Mouse (Mus musculus) liver, adult 2 months (tissue): ENCODE data around the gene Chrm1. TPM values are rescaled to one million over a fixed set of nuclear protein-coding genes. Genes with fewer than 3 reads are reported as not detected.
A peak's percentile ranks its signal among the peaks of the same experiment; 100 is the strongest.

ENCODE experiments used
- DNase-seq: peaks from one replicate; pipeline ENCODE4 v3.0.0-alpha.2; 2011; ENCODE audit warnings: low read depth, low spot score; ENCODE audit errors: extremely low read depth
- H3K27ac ChIP-seq: fragments of 200-500 bp; replicated peaks from 2 replicates; pipeline ENCODE4 v1.5.1; 2012; ENCODE audit warnings: low read depth, mild to moderate bottlenecking, control low read depth, inconsistent platforms, low read length; ENCODE audit not compliant: insufficient read depth
- H3K27me3 ChIP-seq: fragments of 200-500 bp; 2 replicates; pipeline ENCODE4 v1.6.1; 2012; ENCODE audit warnings: mild to moderate bottlenecking, moderate library complexity, low read length, inconsistent platforms; ENCODE audit not compliant: control insufficient read depth, insufficient read depth
- H3K36me3 ChIP-seq: fragments of 200-500 bp; 2 replicates; pipeline ENCODE4 v1.6.1; 2012; ENCODE audit warnings: low read length, inconsistent platforms; ENCODE audit not compliant: control insufficient read depth, insufficient read depth
- H3K4me1 ChIP-seq: fragments of 200-500 bp; 2 replicates; pipeline ENCODE4 v1.6.1; 2011; ENCODE audit warnings: low read length; ENCODE audit not compliant: control insufficient read depth, insufficient read depth
- H3K4me3 ChIP-seq: fragments of 200-500 bp; 2 replicates; pipeline ENCODE4 v1.5.1; 2011; ENCODE audit warnings: low read depth, mild to moderate bottlenecking, control low read depth, low read length, moderate library complexity; ENCODE audit not compliant: insufficient read depth
- H3K79me2 ChIP-seq: fragments of 200-500 bp; 2 replicates; pipeline ENCODE4 v1.6.1; 2012; ENCODE audit warnings: inconsistent platforms, mild to moderate bottlenecking, low read length, moderate library complexity; ENCODE audit not compliant: control insufficient read depth, insufficient read depth
- H3K9ac ChIP-seq: fragments of 200-500 bp; 2 replicates; pipeline ENCODE4 v1.6.1; 2012; ENCODE audit warnings: low read depth, mild to moderate bottlenecking, control low read depth, inconsistent platforms, low read length
- CTCF ChIP-seq: fragments of 200-500 bp; IDR thresholded peaks from 2 replicates; pipeline ENCODE4 v1.5.1; 2011; ENCODE audit warnings: low read depth, low read length, control low read depth
- POLR2A ChIP-seq: fragments of 200-500 bp; IDR thresholded peaks from 2 replicates; pipeline ENCODE4 v1.6.1; 2011; ENCODE audit warnings: low read length, control low read depth; ENCODE audit not compliant: insufficient read depth; ENCODE audit errors: extremely low read depth
- WGBS: fragments of 180-500 bp; shearing (Covaris S2); methylation state at CpG from one replicate; pipeline ENCODE4 v1.1.7; 2018; 5-methylcytosine and 5-hydroxymethylcytosine counted together
- polyA plus RNA-seq: library from polyadenylated mRNA; depleted of rRNA; stranded (reverse); fragments of >200 nt; gene quantifications from 2 replicates; pipeline ENCODE4 v1.2.3, GENCODE M21; 2012
- total RNA-seq: library from RNA; depleted of rRNA; stranded (reverse); fragments of >200 nt; gene quantifications from 2 replicates; pipeline ENCODE4 v1.2.3, GENCODE M21; 2014

Gene Chrm1
- total and polyA plus RNA-seq, 2 experiments: 0.46 to 0.50 TPM

- Histone ChIP-seq H3K9ac (peak overlapping the region; percentile 9; the same call in 1 of the 2 replicates), H3K79me2 (no peaks in the 10 kb centered on the region), H3K36me3 (peaks cover 31% of the 10 kb centered on the region), H3K27me3 (no peaks in the 10 kb centered on the region), H3K4me1 (peaks cover 9% of the 10 kb centered on the region; the same call in 1 of the 2 replicates), H3K27ac (no peak overlapping the region), H3K4me3 (no peak overlapping the region)
- no peak for DNase-seq
- TF ChIP-seq POLR2A (no peak), CTCF (no peak)
- WGBS: 54% methylated on average over 4 of the region's 4 CpGs
These were observed 58.4 kb downstream of the Chrm1 start for GRCm38 (mm10) chr19:8722021-8722420.

- no peaks in the 10 kb centered on the region for H3K79me2 ChIP-seq
- H3K27me3 ChIP-seq: no peaks in the 10 kb centered on the region
- TF ChIP-seq POLR2A: no peak
- TF ChIP-seq CTCF: no peak
- peak overlapping the region; percentile 89 for H3K9ac ChIP-seq
- WGBS: 0% methylated on average over 5 of the region's 5 CpGs
- H3K36me3 ChIP-seq: peaks cover 31% of the 10 kb centered on the region
- H3K4me1 ChIP-seq: peaks cover 9% of the 10 kb centered on the region; the same call in 1 of the 2 replicates
- H3K27ac ChIP-seq: peak overlapping the region; percentile 76
- peak overlapping the region; percentile 90 for H3K4me3 ChIP-seq
- no peak for DNase-seq
These were observed 58.9 kb downstream of the Chrm1 start for GRCm38 (mm10) chr19:8722559-8722906.

- TF ChIP-seq POLR2A: peak; percentile 56
- TF ChIP-seq CTCF: no peak
- under 1% methylated on average over 50 of the region's 50 CpGs for WGBS
- H3K4me1 ChIP-seq: peaks cover 9% of the 10 kb centered on the region; the same call in 1 of the 2 replicates
- no peaks in the 10 kb centered on the region for H3K79me2 ChIP-seq
- H3K36me3 ChIP-seq: peaks cover 31% of the 10 kb centered on the region
- peak; percentile 97 for DNase-seq
- H3K9ac ChIP-seq: peak within 1 kb of the TSS; percentile 91
- no peaks in the 10 kb centered on the region for H3K27me3 ChIP-seq
- H3K4me3 ChIP-seq: peak within 1 kb of the TSS; percentile 90
- H3K27ac ChIP-seq: peak within 1 kb of the TSS; percentile 76
These were observed 59.5 kb downstream of the Chrm1 start, which contains the start of gene Slc3a2 for GRCm38 (mm10) chr19:8722907-8723573. Gene Slc3a2, minus strand, starts transcription at chr19:8723369.

- 1% methylated on average over 20 of the region's 20 CpGs for WGBS
- H3K27me3 ChIP-seq: no peaks in the 10 kb centered on the region
- peaks cover 31% of the 10 kb centered on the region for H3K36me3 ChIP-seq
- peaks cover 9% of the 10 kb centered on the region; the same call in 1 of the 2 replicates for H3K4me1 ChIP-seq
- peak overlapping the region; percentile 67 for H3K27ac ChIP-seq
- H3K79me2 ChIP-seq: no peaks in the 10 kb centered on the region
- TF ChIP-seq CTCF: no peak
- TF ChIP-seq POLR2A: no peak
- H3K4me3 ChIP-seq: peak overlapping the region; percentile 81
- no peak for DNase-seq
- peak overlapping the region; percentile 91 for H3K9ac ChIP-seq
These were observed 60.2 kb downstream of the Chrm1 start for GRCm38 (mm10) chr19:8723574-8724346.

- Histone ChIP-seq H3K4me1 (peaks cover 9% of the 10 kb centered on the region; the same call in 1 of the 2 replicates), H3K27me3 (no peaks in the 10 kb centered on the region), H3K36me3 (peaks cover 31% of the 10 kb centered on the region), H3K4me3 (peak overlapping the region; percentile 81; the same call in 1 of the 2 replicates), H3K27ac (no peak overlapping the region), H3K9ac (peak overlapping the region; percentile 46), H3K79me2 (no peaks in the 10 kb centered on the region)
- TF ChIP-seq POLR2A (no peak), CTCF (no peak)
- WGBS: 8% methylated on average over 2 of the region's 2 CpGs
- DNase-seq: no peak
These were observed 60.8 kb downstream of the Chrm1 start for GRCm38 (mm10) chr19:8724392-8724791.
